Mouse (Mus musculus) liver, postnatal 0 days (tissue): ENCODE data around the gene Prss44.

Experiments
- CTCF ChIP-seq: sonication (generic); IDR thresholded peaks from 2 replicates; pipeline ENCODE4 v1.5.1; 2016; ENCODE audit warnings: antibody characterized with exemption, low read depth
- EP300 ChIP-seq: IDR thresholded peaks from 2 replicates; pipeline ENCODE4 v1.6.1; 2016; ENCODE audit warnings: antibody characterized with exemption, low read depth, mild to moderate bottlenecking

GRCm38 (mm10) chr9:110778100-110778499 lies 35.7 kb upstream of the Prss44 start:
- TF ChIP-seq EP300 (no peak), CTCF (no peak)
